Mouse (Mus musculus): ENCODE measurements at regions not wholly inside any gene's neighbourhood (a gene's known extent, or its start where the extent isn't known, plus 50 kb on each side); places are given as distances from the start of the nearest gene placed in this dataset.

GRCm38 (mm10) chr1:189085245-189085644 lies 77.6 kb upstream of the Kctd3 start:
- no peak for DNase-seq (ENCODE audit: low spot score)

- DNase-seq (ENCODE audit: low spot score), result no peak
Observed at GRCm38 (mm10) chr1:189081267-189081666, 73.6 kb upstream of the Kctd3 start.

DNA sequence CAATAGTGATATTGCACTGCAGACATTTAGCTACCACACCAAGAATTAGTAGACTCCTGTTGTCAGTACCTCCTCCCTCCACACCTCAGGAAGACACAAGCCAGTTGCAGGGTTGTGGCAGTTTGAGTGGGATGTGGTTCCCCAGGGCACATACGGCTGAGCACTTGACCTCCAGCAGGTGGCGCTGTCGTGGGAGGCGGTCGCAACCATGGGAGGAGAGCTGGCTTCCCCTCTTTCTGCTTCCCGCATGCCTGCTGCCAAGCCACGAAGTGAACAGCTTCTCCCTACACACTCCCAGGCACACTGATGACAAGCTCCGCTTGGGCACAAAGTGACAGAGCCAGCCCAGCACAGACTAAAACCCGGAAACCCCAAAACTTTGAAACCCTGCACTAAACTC lies 73.2 kb upstream of the Kctd3 start:
- peak; percentile 37 for DNase-seq (ENCODE audit: low spot score)

DNA sequence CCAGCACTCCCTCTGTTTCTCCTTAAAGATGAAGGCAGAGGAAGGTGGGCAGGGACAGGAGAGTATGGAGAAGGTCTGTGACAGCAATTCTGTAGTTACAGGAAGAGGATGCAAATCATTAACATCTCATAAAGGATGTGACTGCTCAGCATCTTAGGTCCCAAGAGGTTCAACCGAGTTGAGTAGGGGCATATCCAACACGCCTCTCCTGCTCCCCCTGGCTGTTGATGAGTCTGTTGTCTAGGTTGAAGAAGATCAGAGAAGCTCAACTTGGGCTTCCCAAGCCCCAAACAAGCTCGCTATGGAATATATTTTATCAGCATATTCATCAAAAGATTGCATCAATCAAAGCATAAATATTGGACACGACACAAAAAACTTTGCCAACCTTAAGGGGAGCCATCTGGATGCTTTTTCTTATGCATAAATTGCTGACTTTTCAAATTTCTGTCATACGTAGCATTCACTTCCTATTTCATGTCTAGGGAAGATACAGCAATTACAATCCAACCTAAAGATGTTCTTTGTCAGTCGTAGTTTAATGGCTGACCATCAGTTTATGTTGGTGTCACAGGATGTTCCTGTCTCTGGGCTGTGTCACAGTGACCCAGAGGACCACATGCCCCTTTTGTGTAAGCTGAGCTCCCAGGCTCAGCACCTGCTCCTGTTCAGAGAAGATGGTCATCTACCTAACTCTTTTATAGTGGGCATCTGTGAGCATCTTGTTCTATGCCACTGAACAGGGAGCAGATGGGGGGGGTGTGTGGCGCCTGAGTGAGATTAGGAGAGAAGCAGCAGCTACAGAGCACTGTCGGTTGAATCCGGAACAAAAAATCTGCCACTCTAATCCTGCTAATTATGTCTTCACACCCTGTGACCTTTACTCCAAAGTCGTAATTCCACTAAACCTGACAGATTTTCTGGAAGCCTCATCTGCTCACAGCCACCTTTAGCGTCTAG lies 72.1 kb upstream of the Kctd3 start:
- DNase-seq (ENCODE audit: low spot score), result no peak

- no peak for DNase-seq (ENCODE audit: low spot score)
Observed at GRCm38 (mm10) chr1:189077861-189078260, 70.2 kb upstream of the Kctd3 start.

DNA sequence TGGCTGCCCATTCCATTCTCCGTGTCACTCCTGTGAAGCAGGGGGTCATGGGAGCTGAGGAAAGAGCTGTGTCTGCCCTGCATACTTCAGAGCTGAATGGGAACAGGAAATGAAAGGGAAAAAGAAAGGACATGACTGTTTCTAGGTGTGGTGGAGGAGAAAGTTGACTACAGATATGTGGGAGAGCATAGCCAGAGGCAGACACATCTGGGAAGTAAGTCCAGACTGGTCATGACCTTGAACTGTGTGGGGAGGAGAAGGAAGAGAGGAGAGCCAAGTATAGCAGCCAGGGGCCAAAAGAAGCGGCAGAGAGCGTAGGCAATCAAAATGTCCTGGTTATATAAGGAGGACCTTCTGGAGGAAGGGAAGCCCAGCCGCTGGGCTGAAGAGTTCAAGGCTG lies 68.6 kb upstream of the Kctd3 start:
- no peak for DNase-seq (ENCODE audit: low spot score)

- no peak for DNase-seq (ENCODE audit: low spot score)
Observed at GRCm38 (mm10) chr1:189075671-189076070, 68.0 kb upstream of the Kctd3 start.

- no peak for DNase-seq (ENCODE audit: low spot score)
Observed at GRCm38 (mm10) chr1:189072516-189072915, 64.9 kb upstream of the Kctd3 start.

- DNase-seq (ENCODE audit: low spot score), result no peak
Observed at GRCm38 (mm10) chr1:189068204-189068603, 60.6 kb upstream of the Kctd3 start.

DNA sequence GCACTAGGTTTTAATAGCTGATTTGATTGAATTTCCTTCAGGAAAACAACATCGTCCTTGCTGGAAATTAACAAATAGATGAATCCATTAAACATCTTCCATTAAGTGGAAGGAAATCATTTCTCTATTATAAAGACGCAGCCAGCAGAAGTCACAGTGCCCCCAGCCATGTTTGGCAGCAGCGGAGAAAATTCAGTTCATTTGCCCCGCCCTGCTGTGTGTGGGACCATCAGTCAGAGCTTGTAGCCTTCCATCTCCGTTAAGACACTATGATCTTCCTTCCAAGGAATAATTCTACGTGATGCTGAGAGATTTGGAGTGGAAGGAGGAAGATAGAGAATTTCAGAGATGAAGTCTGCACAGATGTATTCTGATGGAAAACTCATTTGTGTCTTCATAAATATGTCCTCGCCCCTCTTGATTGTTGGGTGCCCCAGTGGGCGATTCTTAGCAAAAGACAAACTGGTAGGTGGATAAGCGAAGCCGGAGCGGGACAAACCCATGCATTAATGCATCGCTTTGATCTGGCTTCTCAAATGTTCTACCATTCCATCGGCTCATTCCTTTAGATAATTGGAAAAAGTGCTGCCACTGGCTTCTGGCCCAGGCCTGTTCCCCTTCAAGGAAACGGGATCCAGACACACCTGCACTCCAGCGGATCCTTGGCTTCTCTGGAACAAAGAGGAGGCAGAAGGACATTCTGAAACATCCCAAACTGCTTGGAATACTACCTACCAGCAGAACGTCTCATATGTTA lies 59.7 kb upstream of the Kctd3 start:
- no peak for DNase-seq (ENCODE audit: low spot score)

GRCm38 (mm10) chr1:189066446-189067151 lies 59.0 kb upstream of the Kctd3 start:
- no peak for DNase-seq (ENCODE audit: low spot score)

GRCm38 (mm10) chr1:189065152-189065910 lies 57.7 kb upstream of the Kctd3 start:
- DNase-seq (ENCODE audit: low spot score), result no peak

DNA sequence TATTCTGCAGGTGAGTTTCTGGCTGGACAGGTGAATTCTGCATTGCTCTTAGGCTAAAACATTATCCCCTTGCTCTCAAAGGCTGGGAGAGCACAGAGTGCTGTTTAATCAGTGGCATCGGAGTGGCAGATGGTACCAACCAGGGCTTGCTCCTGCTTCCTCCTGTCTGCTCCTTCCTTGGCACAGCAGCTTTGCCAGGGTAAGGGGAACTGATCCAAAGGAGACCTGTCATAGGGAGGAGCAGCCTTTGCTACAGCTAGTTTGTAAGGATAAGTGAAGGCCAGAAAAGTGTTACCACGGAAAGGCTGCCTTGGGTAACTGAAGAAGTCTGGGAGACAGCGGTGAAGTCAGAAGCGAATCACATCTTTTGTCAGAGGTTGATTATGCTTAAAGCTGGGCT lies 57.0 kb upstream of the Kctd3 start:
- DNase-seq (ENCODE audit: low spot score), result no peak

- no peak for DNase-seq (ENCODE audit: low spot score)
Observed at GRCm38 (mm10) chr1:189063699-189064098, 56.1 kb upstream of the Kctd3 start.

DNA sequence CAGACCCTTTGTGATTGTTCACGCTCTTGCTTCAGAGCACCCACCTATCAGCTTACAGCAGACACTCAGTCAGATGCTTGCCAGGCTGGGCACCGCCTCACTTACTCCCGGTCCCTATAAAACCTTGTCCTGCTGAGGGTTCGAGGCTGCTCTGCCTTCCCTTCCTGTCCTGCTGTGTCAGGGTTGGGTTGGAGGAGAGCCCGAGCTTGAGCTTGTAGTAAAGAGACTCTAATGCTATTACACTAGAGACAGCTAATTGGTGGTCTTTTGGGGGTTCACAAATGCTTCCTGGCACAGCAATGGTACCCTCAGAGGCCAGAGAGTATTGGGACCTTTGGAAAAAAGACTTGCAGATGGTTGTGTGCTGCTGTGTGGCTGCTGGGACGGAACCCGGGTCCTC lies 55.6 kb upstream of the Kctd3 start:
- DNase-seq (ENCODE audit: low spot score), result no peak

Data from layer of hippocampus, adult 11-12 months (tissue).